16 mouse cellular contexts compared by ENCODE assay signal in the genomic region with DNA sequence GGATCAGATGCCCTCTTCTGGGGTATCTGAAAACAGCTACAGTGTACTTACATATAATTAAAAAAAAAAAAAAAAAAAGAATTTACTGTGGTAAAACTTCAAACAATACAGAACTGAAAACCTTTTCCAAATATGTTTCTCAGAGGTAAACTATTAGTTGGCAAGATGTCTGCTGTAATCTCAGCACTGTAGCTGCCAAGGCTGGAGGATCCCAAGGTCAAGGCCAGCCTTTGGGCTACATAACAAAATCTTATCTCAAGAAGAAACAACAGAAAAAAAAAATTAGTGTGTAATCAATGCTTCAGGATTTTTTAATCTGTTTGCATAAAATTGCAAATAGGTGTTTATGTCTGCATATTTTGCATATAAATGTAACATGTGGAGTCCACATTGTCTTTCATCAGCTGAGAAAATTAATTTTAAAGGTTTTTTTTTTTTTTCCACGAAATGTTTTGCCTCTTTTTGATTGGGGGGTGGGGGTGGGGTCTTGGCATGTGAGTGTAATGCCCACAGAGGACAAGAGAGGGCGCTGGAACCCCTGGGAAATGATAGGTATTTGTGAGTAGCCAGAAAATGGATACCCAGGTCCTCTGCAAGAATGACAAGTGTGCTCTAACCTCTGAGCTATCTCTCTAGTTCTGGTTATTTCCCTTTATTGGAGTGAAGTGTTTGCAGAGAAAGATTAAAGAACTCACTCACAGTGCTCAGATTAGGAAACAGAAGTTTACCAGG. TPM values are rescaled to one million over a fixed set of nuclear protein-coding genes. Genes with fewer than 3 reads are reported as not detected.
DNase-seq lines count a peak whose midpoint lies in the region; ATAC-seq and TF ChIP-seq lines count a peak whose summit lies in the region.
"Had no signal": no experiment of that assay in that cellular context is flagged by ENCODE, and none has a peak within 500 bp of the region (broad histone marks: within the 10 kb centered on the region; RNA-seq: fewer than 3 reads in every experiment).

No protein-coding gene starts in this region.

- H3K9ac ChIP-seq in intestine, postnatal 0 days (ENCODE audit: low read depth, low read length) = no peak overlapping the region
- H3K9ac ChIP-seq in intestine, embryonic 16.5 days (ENCODE audit: low read depth, low read length) = no peak overlapping the region
- H3K9ac ChIP-seq: hindbrain, embryonic 13.5 days; limb, embryonic 13.5 days; neural tube, embryonic 13.5 days had no signal

- no peaks in the 10 kb centered on the region for H3K9me3 ChIP-seq in intestine, postnatal 0 days (ENCODE audit: control insufficient read depth)
- no peaks in the 10 kb centered on the region for H3K9me3 ChIP-seq in intestine, embryonic 16.5 days (ENCODE audit: control insufficient read depth, low read length)
- H3K9me3 ChIP-seq in embryonic facial prominence, embryonic 10.5 days = no peaks in the 10 kb centered on the region
- H3K9me3 ChIP-seq: heart, embryonic 10.5 days; hindbrain, embryonic 13.5 days; limb, embryonic 13.5 days; megakaryocyte, embryonic 14.5 days; neural tube, embryonic 13.5 days had no signal

- peaks cover 98% of the 10 kb centered on the region for H3K36me3 ChIP-seq in intestine, postnatal 0 days (ENCODE audit: control insufficient read depth, insufficient read depth)
- peaks cover 26% of the 10 kb centered on the region for H3K36me3 ChIP-seq in intestine, embryonic 16.5 days (ENCODE audit: control insufficient read depth, insufficient read depth, low read length)
- peaks cover 100% of the 10 kb centered on the region for H3K36me3 ChIP-seq in embryonic facial prominence, embryonic 10.5 days (replicated peaks)

- peak; percentile 39 for TF ChIP-seq CTCF in intestine, postnatal 0 days (IDR thresholded peaks at IDR 0.05; ENCODE audit: low read depth)

- WGBS in intestine, postnatal 0 days = 50% methylated on average over 2 of the region's 2 CpGs
- WGBS in intestine, embryonic 16.5 days = 40% methylated on average over 2 of the region's 2 CpGs
- WGBS in embryonic facial prominence, embryonic 10.5 days = 53% methylated on average over 2 of the region's 2 CpGs

- no peak overlapping the region for H3K4me2 ChIP-seq in intestine, postnatal 0 days (replicated peaks; ENCODE audit: low read depth)
- no peak overlapping the region for H3K4me2 ChIP-seq in intestine, embryonic 16.5 days (ENCODE audit: low read depth, low read length)
- H3K4me2 ChIP-seq: hindbrain, embryonic 13.5 days; limb, embryonic 13.5 days; neural tube, embryonic 13.5 days had no signal

- peak; percentile 30 for DNase-seq in retina, embryonic 14.5 days (ENCODE audit: low spot score)
- no peak for DNase-seq in retina, postnatal 1 day
- peak; percentile 34 for DNase-seq in MN1 (ENCODE audit: low spot score)
- no peak for DNase-seq in embryonic facial prominence, embryonic 10.5 days (ENCODE audit: low spot score)
- DNase-seq in urinary bladder, postnatal 14 days (ENCODE audit: low spot score) = no peak
- DNase-seq: cerebellum, adult 11-12 months; right cerebral cortex, postnatal 25 days had no signal

- H3K27me3 ChIP-seq in intestine, postnatal 0 days (replicated peaks; ENCODE audit: control insufficient read depth, insufficient read depth, low read length) = no peaks in the 10 kb centered on the region
- no peaks in the 10 kb centered on the region for H3K27me3 ChIP-seq in intestine, embryonic 16.5 days (replicated peaks; ENCODE audit: control insufficient read depth, insufficient read depth, low read length)
- H3K27me3 ChIP-seq in embryonic facial prominence, embryonic 10.5 days (replicated peaks; ENCODE audit: low read depth, poor library complexity, severe bottlenecking) = no peaks in the 10 kb centered on the region
- H3K27me3 ChIP-seq: hindbrain, embryonic 13.5 days; limb, embryonic 13.5 days; megakaryocyte, embryonic 14.5 days; neural tube, embryonic 13.5 days had no signal

- no peak overlapping the region for H3K27ac ChIP-seq in intestine, postnatal 0 days (ENCODE audit: low read depth, low read length)
- no peak overlapping the region for H3K27ac ChIP-seq in intestine, embryonic 16.5 days (ENCODE audit: low read length)
- no peak overlapping the region for H3K27ac ChIP-seq in embryonic facial prominence, embryonic 10.5 days (replicated peaks)
- H3K27ac ChIP-seq: heart, embryonic 10.5 days; hindbrain, embryonic 13.5 days; limb, embryonic 13.5 days; neural tube, embryonic 13.5 days had no signal

- ATAC-seq in intestine, postnatal 0 days = no peak
- no peak for ATAC-seq in intestine, embryonic 16.5 days
- ATAC-seq in megakaryocyte progenitor cell, adult 5-6 weeks (replicated peaks; ENCODE audit: poor library complexity) = peak; percentile 80

- no peaks in the 10 kb centered on the region for H3K4me1 ChIP-seq in intestine, postnatal 0 days (replicated peaks; ENCODE audit: control insufficient read depth, insufficient read depth, low read length)
- H3K4me1 ChIP-seq in intestine, embryonic 16.5 days (ENCODE audit: control insufficient read depth, insufficient read depth, low read length) = no peaks in the 10 kb centered on the region
- H3K4me1 ChIP-seq in embryonic facial prominence, embryonic 10.5 days = no peaks in the 10 kb centered on the region
- H3K4me1 ChIP-seq: heart, embryonic 10.5 days; hindbrain, embryonic 13.5 days; limb, embryonic 13.5 days; neural tube, embryonic 13.5 days had no signal

- no peak overlapping the region for H3K4me3 ChIP-seq in intestine, postnatal 0 days (ENCODE audit: low read depth, low read length)
- H3K4me3 ChIP-seq in intestine, embryonic 16.5 days (ENCODE audit: low read length) = no peak overlapping the region
- H3K4me3 ChIP-seq in embryonic facial prominence, embryonic 10.5 days = no peak overlapping the region
- H3K4me3 ChIP-seq: heart, embryonic 10.5 days; hindbrain, embryonic 13.5 days; limb, embryonic 13.5 days; megakaryocyte, embryonic 14.5 days; neural tube, embryonic 13.5 days had no signal

RNA-seq across cellular contexts. Expression of a gene that starts 11.2 kb away (rescaled TPM):
- polyA plus RNA-seq in intestine, postnatal 0 days (2015; fragmentation: Nextera tagmentation; extraction: Ambion mirVana) = 30.0 and 30.7 TPM in 2 replicates
- polyA plus RNA-seq in intestine, embryonic 16.5 days (2015; fragmentation: Nextera tagmentation; extraction: Ambion mirVana) = 51.6 and 52.3 TPM in 2 replicates
- total RNA-seq in megakaryocyte progenitor cell, adult 5-6 weeks (2015) = 12.8 and 15.5 TPM in 2 replicates
- 38.3 and 47.6 TPM in 2 replicates for total RNA-seq in megakaryocyte progenitor cell, adult 5-6 weeks (2017)
- polyA plus RNA-seq in embryonic facial prominence, embryonic 10.5 days (2016; fragmentation: Nextera tagmentation; extraction: Ambion mirVana) = 71.3 and 78.1 TPM in 2 replicates

RNA-seq across cellular contexts. Expression of a gene that starts 12.0 kb away (rescaled TPM):
- 7.3 and 8.4 TPM in 2 replicates for polyA plus RNA-seq in intestine, postnatal 0 days (2015; fragmentation: Nextera tagmentation; extraction: Ambion mirVana)
- polyA plus RNA-seq in intestine, embryonic 16.5 days (2015; fragmentation: Nextera tagmentation; extraction: Ambion mirVana) = 7.8 and 11.3 TPM in 2 replicates
- 21.2 and 23.0 TPM in 2 replicates for total RNA-seq in megakaryocyte progenitor cell, adult 5-6 weeks (2015)
- 33.2 and 37.7 TPM in 2 replicates for total RNA-seq in megakaryocyte progenitor cell, adult 5-6 weeks (2017)
- 20.1 and 23.8 TPM in 2 replicates for polyA plus RNA-seq in embryonic facial prominence, embryonic 10.5 days (2016; fragmentation: Nextera tagmentation; extraction: Ambion mirVana)
- polyA plus RNA-seq: hindbrain, embryonic 13.5 days; large intestine, adult 2 months; neural tube, embryonic 13.5 days had no signal

RNA-seq across cellular contexts. Expression of a gene that starts 12.6 kb away (rescaled TPM):
- polyA plus RNA-seq in intestine, postnatal 0 days (2015; fragmentation: Nextera tagmentation; extraction: Ambion mirVana) = 3.4 and 4.5 TPM in 2 replicates
- 6.9 and 7.4 TPM in 2 replicates for polyA plus RNA-seq in intestine, embryonic 16.5 days (2015; fragmentation: Nextera tagmentation; extraction: Ambion mirVana)
- total RNA-seq in megakaryocyte progenitor cell, adult 5-6 weeks (2015) = 5.8 and 7.0 TPM in 2 replicates
- 14.0 and 14.9 TPM in 2 replicates for total RNA-seq in megakaryocyte progenitor cell, adult 5-6 weeks (2017)
- 7.7 and 8.9 TPM in 2 replicates for polyA plus RNA-seq in embryonic facial prominence, embryonic 10.5 days (2016; fragmentation: Nextera tagmentation; extraction: Ambion mirVana)

RNA-seq across cellular contexts. Expression of a gene that starts 46.6 kb away (rescaled TPM):
- polyA plus RNA-seq in intestine, postnatal 0 days (2015; fragmentation: Nextera tagmentation; extraction: Ambion mirVana) = 8.0 and 8.9 TPM in 2 replicates
- polyA plus RNA-seq in intestine, embryonic 16.5 days (2015; fragmentation: Nextera tagmentation; extraction: Ambion mirVana) = 11.5 and 12.0 TPM in 2 replicates
- 75.2 and 76.8 TPM in 2 replicates for total RNA-seq in megakaryocyte progenitor cell, adult 5-6 weeks (2015)
- 37.4 and 48.8 TPM in 2 replicates for total RNA-seq in megakaryocyte progenitor cell, adult 5-6 weeks (2017)
- 23.7 and 26.3 TPM in 2 replicates for polyA plus RNA-seq in embryonic facial prominence, embryonic 10.5 days (2016; fragmentation: Nextera tagmentation; extraction: Ambion mirVana)

RNA-seq across cellular contexts. Expression of a gene that starts 48.1 kb away (rescaled TPM):
- polyA plus RNA-seq in intestine, postnatal 0 days (2015; fragmentation: Nextera tagmentation; extraction: Ambion mirVana) = not detected in 2 replicates
- 0.07 and 0.09 TPM in 2 replicates for polyA plus RNA-seq in intestine, embryonic 16.5 days (2015; fragmentation: Nextera tagmentation; extraction: Ambion mirVana)
- total RNA-seq in megakaryocyte progenitor cell, adult 5-6 weeks (2015) = not detected in 2 replicates
- total RNA-seq in megakaryocyte progenitor cell, adult 5-6 weeks (2017) = not detected in 2 replicates
- polyA plus RNA-seq in embryonic facial prominence, embryonic 10.5 days (2016; fragmentation: Nextera tagmentation; extraction: Ambion mirVana) = 1.8 and 2.4 TPM in 2 replicates
- polyA plus RNA-seq: heart, embryonic 10.5 days; large intestine, adult 2 months; limb, embryonic 13.5 days had no signal

Comparison
In these comparisons a context has a peak if more than half of its experiments do, and no peak if none do; other contexts are left out.
1. DNase-seq: peak in retina, embryonic 14.5 days (single experiment) and MN1 (single experiment); none in retina, postnatal 1 day (single experiment), embryonic facial prominence, embryonic 10.5 days (single experiment) and urinary bladder, postnatal 14 days (single experiment).